Mouse (Mus musculus): ENCODE data around the gene Ttc39b.
"Not testable (repeated sequence)": the region's sequence is repeated elsewhere in the genome, so short reads cannot be mapped to it uniquely, and the experiment has no call there.

Ttc39b gene

GRCm38 (mm10) chr4:83273616-83274050 lies 50.4 kb downstream of the Ttc39b start:
- DNase-seq (ENCODE audit: low spot score in 2 of 2): peak in 1 of 2 experiments; percentile 31

GRCm38 (mm10) chr4:83272917-83273615 lies 51.0 kb downstream of the Ttc39b start:
- DNase-seq (ENCODE audit: low spot score in 2 of 2): peak; percentile 16 to 18

- DNase-seq (ENCODE audit: low spot score in 2 of 2): no peak
Observed at GRCm38 (mm10) chr4:83270481-83270880, 53.6 kb downstream of the Ttc39b start.

- DNase-seq (ENCODE audit: low spot score in 2 of 2): no peak
Observed at GRCm38 (mm10) chr4:83269614-83270013, 54.4 kb downstream of the Ttc39b start.

- DNase-seq (ENCODE audit: low spot score in 2 of 2): no peak
Observed at GRCm38 (mm10) chr4:83265926-83266692, 57.9 kb downstream of the Ttc39b start.

- no peak for DNase-seq (ENCODE audit: low spot score in 2 of 2)
Observed at GRCm38 (mm10) chr4:83264832-83265231, 59.2 kb downstream of the Ttc39b start.

GRCm38 (mm10) chr4:83261998-83262397 lies 62.1 kb downstream of the Ttc39b start:
- DNase-seq (ENCODE audit: low spot score in 2 of 2): peak in 1 of 2 experiments; percentile 53

- no peak for DNase-seq (ENCODE audit: low spot score in 2 of 2)
Observed at GRCm38 (mm10) chr4:83259690-83260089, 64.4 kb downstream of the Ttc39b start.

GRCm38 (mm10) chr4:83258273-83258672 lies 65.8 kb downstream of the Ttc39b start:
- no peak for DNase-seq (ENCODE audit: low spot score in 2 of 2)

- DNase-seq (ENCODE audit: low spot score in 2 of 2): no peak
Observed at GRCm38 (mm10) chr4:83257279-83258260, 66.5 kb downstream of the Ttc39b start.

GRCm38 (mm10) chr4:83256779-83257178 lies 67.3 kb downstream of the Ttc39b start:
- peak in 1 of 2 experiments; percentile 20 for DNase-seq (ENCODE audit: low spot score in 2 of 2)

- no peak for DNase-seq (ENCODE audit: low spot score in 2 of 2)
Observed at GRCm38 (mm10) chr4:83254941-83255340, 69.1 kb downstream of the Ttc39b start.

GRCm38 (mm10) chr4:83253679-83254078 lies 70.4 kb downstream of the Ttc39b start:
- DNase-seq (ENCODE audit: low spot score in 2 of 2): no peak

GRCm38 (mm10) chr4:83243706-83244105 lies 80.3 kb downstream of the Ttc39b start:
- DNase-seq (ENCODE audit: low spot score in 2 of 2): no peak

- DNase-seq (ENCODE audit: low spot score in 2 of 2): no peak
Observed at GRCm38 (mm10) chr4:83241630-83242029, 82.4 kb downstream of the Ttc39b start.

GRCm38 (mm10) chr4:83237656-83238055 lies 86.4 kb downstream of the Ttc39b start:
- DNase-seq (ENCODE audit: low spot score in 2 of 2): no peak

- DNase-seq (ENCODE audit: low spot score in 2 of 2): not testable (repeated sequence)
Observed at GRCm38 (mm10) chr4:83235304-83235703, 88.8 kb downstream of the Ttc39b start.

- DNase-seq (ENCODE audit: low spot score in 2 of 2): no peak
Observed at GRCm38 (mm10) chr4:83234739-83235138, 89.3 kb downstream of the Ttc39b start.

GRCm38 (mm10) chr4:83234132-83234531 lies 89.9 kb downstream of the Ttc39b start:
- DNase-seq (ENCODE audit: low spot score in 2 of 2): no peak

GRCm38 (mm10) chr4:83233181-83234123 lies 90.6 kb downstream of the Ttc39b start:
- DNase-seq (ENCODE audit: low spot score in 2 of 2): no peak
